In the genomic region with DNA sequence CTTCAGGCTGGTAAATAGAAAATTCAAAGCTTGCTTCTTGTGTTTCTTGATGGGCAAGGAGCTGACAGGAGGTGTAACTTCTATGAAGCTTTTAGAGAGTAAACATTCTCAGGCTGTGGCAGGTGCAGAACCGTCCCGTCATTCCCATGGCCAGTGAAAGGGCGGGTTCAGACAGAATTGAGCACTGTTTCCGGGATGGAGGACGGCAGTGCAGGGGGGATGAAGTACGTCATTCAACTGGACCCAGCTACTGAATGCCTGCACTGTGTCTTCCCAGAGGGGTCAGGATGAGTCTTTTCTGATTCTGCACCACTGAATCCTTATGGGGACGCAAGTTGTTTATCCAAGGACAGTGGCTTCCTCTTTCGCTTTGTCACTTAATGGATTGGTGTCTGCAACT, we compare ENCODE assay signal across 12 mouse cellular contexts.
A peak's percentile ranks its signal among the peaks of the same experiment; 100 is the strongest.
DNase-seq lines count a peak whose midpoint lies in the region; ATAC-seq and TF ChIP-seq lines count a peak whose summit lies in the region.
"Had no signal": no experiment of that assay in that cellular context is flagged by ENCODE, and none has a peak within 500 bp of the region (broad histone marks: within the 10 kb centered on the region; RNA-seq: fewer than 3 reads in every experiment).

No protein-coding gene starts in this region.

- no peaks in the 10 kb centered on the region for H3K9me3 ChIP-seq in lung, embryonic 16.5 days (ENCODE audit: control insufficient read depth, low read length)
- no peaks in the 10 kb centered on the region for H3K9me3 ChIP-seq in intestine, postnatal 0 days (ENCODE audit: control insufficient read depth)
- H3K9me3 ChIP-seq: embryonic facial prominence, embryonic 12.5 days; liver, embryonic 15.5 days had no signal

- TF ChIP-seq POLR2A in lung, adult 2 months (IDR thresholded peaks at IDR 0.05; ENCODE audit: borderline replicate concordance, extremely low read depth, low read depth, low read length) = no peak
- TF ChIP-seq POLR2A in small intestine, adult 2 months (IDR thresholded peaks at IDR 0.05; ENCODE audit: low read depth, low read length) = no peak

- no peaks in the 10 kb centered on the region for H3K27me3 ChIP-seq in lung, embryonic 16.5 days (ENCODE audit: control insufficient read depth, insufficient read depth, low read depth, low read length)
- no peaks in the 10 kb centered on the region for H3K27me3 ChIP-seq in intestine, postnatal 0 days (replicated peaks; ENCODE audit: control insufficient read depth, insufficient read depth, low read length)
- no peaks in the 10 kb centered on the region for H3K27me3 ChIP-seq in small intestine, adult 2 months (ENCODE audit: control insufficient read depth, insufficient read depth, low read length)
- H3K27me3 ChIP-seq: embryonic facial prominence, embryonic 12.5 days; liver, embryonic 15.5 days had no signal

- TF ChIP-seq CTCF in lung, adult 2 months (IDR thresholded peaks at IDR 0.05; ENCODE audit: insufficient read depth, low read length) = no peak
- TF ChIP-seq CTCF in intestine, postnatal 0 days (IDR thresholded peaks at IDR 0.05; ENCODE audit: low read depth) = no peak
- TF ChIP-seq CTCF in small intestine, adult 2 months (IDR thresholded peaks at IDR 0.05; ENCODE audit: extremely low read depth, insufficient read length, insufficient replicate concordance, low read depth, low read length) = no peak

- intact Hi-C loops in gastrocnemius, postnatal 14 days (cut with DNase I; ENCODE audit: low total_unique reads) = no loop called here

- WGBS in lung, embryonic 16.5 days = 36% methylated on average over 8 of the region's 8 CpGs
- WGBS in lung, adult 2 months = 49% methylated on average over 8 of the region's 8 CpGs
- 46% methylated on average over 8 of the region's 8 CpGs for WGBS in intestine, postnatal 0 days
- 44% methylated on average over 8 of the region's 8 CpGs for WGBS in small intestine, adult 2 months

- H3K4me1 ChIP-seq in lung, embryonic 16.5 days (replicated peaks; ENCODE audit: control insufficient read depth, insufficient read depth, low read length) = no peaks in the 10 kb centered on the region
- H3K4me1 ChIP-seq in lung, adult 2 months (ENCODE audit: control insufficient read depth, insufficient read depth, low read length) = no peaks in the 10 kb centered on the region
- H3K4me1 ChIP-seq in intestine, postnatal 0 days (replicated peaks; ENCODE audit: control insufficient read depth, insufficient read depth, low read length) = no peaks in the 10 kb centered on the region
- no peaks in the 10 kb centered on the region for H3K4me1 ChIP-seq in small intestine, adult 2 months (ENCODE audit: control insufficient read depth, insufficient read depth, insufficient read length, low read length)
- H3K4me1 ChIP-seq: liver, embryonic 15.5 days had no signal

- H3K4me2 ChIP-seq in lung, embryonic 16.5 days (ENCODE audit: low read depth, low read length) = peak overlapping the region; percentile 24; the same call in 1 of the 2 replicates
- peak overlapping the region; percentile 35 for H3K4me2 ChIP-seq in intestine, postnatal 0 days (replicated peaks; ENCODE audit: low read depth)
- H3K4me2 ChIP-seq: embryonic facial prominence, embryonic 12.5 days; liver, embryonic 15.5 days had no signal

- no peaks in the 10 kb centered on the region for H3K36me3 ChIP-seq in lung, embryonic 16.5 days (ENCODE audit: control insufficient read depth, insufficient read depth, low read length)
- no peaks in the 10 kb centered on the region for H3K36me3 ChIP-seq in intestine, postnatal 0 days (ENCODE audit: control insufficient read depth, insufficient read depth)
- no peaks in the 10 kb centered on the region for H3K36me3 ChIP-seq in small intestine, adult 2 months (ENCODE audit: control insufficient read depth, insufficient read depth, low read length)
- H3K36me3 ChIP-seq: embryonic facial prominence, embryonic 12.5 days; liver, embryonic 15.5 days had no signal

- no peak overlapping the region for H3K27ac ChIP-seq in lung, embryonic 16.5 days (ENCODE audit: low read length)
- no peak overlapping the region for H3K27ac ChIP-seq in intestine, postnatal 0 days (ENCODE audit: low read depth, low read length)
- H3K27ac ChIP-seq in small intestine, adult 2 months (ENCODE audit: insufficient read depth, low read depth, low read length) = no peak overlapping the region
- H3K27ac ChIP-seq: embryonic facial prominence, embryonic 12.5 days; liver, embryonic 15.5 days had no signal

- H3K9ac ChIP-seq in lung, embryonic 16.5 days (ENCODE audit: low read length) = no peak overlapping the region
- no peak overlapping the region for H3K9ac ChIP-seq in intestine, postnatal 0 days (ENCODE audit: low read depth, low read length)
- H3K9ac ChIP-seq: embryonic facial prominence, embryonic 12.5 days; liver, embryonic 15.5 days had no signal

- peak; percentile 5 for DNase-seq in cerebellum, adult 9-11 months
- DNase-seq in cerebellum, postnatal 36 days = no peak
- DNase-seq in lung, adult 2 months = no peak
- no peak for DNase-seq in gastrocnemius, postnatal 14 days
- no peak for DNase-seq in urinary bladder, adult 2 months (ENCODE audit: low spot score)
- DNase-seq: heart, postnatal 4 days had no signal

- no peak for ATAC-seq in lung, embryonic 16.5 days (ENCODE audit: low read depth)
- ATAC-seq in intestine, postnatal 0 days = no peak
- ATAC-seq: activated CD4-positive, CD25-positive, alpha-beta regulatory T cell, adult 4 months had no signal

- H3K4me3 ChIP-seq in lung, embryonic 16.5 days (ENCODE audit: low read length) = peak overlapping the region; percentile 30; the same call in 1 of the 2 replicates
- no peak overlapping the region for H3K4me3 ChIP-seq in lung, adult 2 months (replicated peaks; ENCODE audit: extremely low read depth, low read depth, low read length)
- no peak overlapping the region for H3K4me3 ChIP-seq in intestine, postnatal 0 days (ENCODE audit: low read depth, low read length)
- peak overlapping the region; percentile 30; the same call in 1 of the 2 replicates for H3K4me3 ChIP-seq in small intestine, adult 2 months (ENCODE audit: low read depth, low read length)
- H3K4me3 ChIP-seq: embryonic facial prominence, embryonic 12.5 days; liver, embryonic 15.5 days had no signal

Comparison
In these comparisons a context has a peak if more than half of its experiments do, and no peak if none do; other contexts are left out.
1. H3K4me3 ChIP-seq: peak in lung, embryonic 16.5 days (single experiment) and small intestine, adult 2 months (single experiment); none in lung, adult 2 months (single experiment) and intestine, postnatal 0 days (single experiment).